Mouse (Mus musculus): ENCODE data around the gene Mgat1. TPM values are rescaled to one million over a fixed set of nuclear protein-coding genes. Genes with fewer than 3 reads are reported as not detected.

Mgat1 gene
- polyA plus RNA-seq, 1 experiment: 45.8 TPM

- Histone ChIP-seq H3K36me3 (ENCODE audit: control insufficient read depth, insufficient read depth) (no peaks in the 10 kb centered on the region), H3ac (ENCODE audit: control insufficient read depth, insufficient read length) (no peak overlapping the region)
- no peak for TF ChIP-seq POLR2A (IDR thresholded peaks at IDR 0.05; ENCODE audit: insufficient read length, low read depth)
- TF ChIP-seq POLR2AphosphoS2 (IDR thresholded peaks at IDR 0.05; ENCODE audit: insufficient read length, low read depth): no peak
- no peak for TF ChIP-seq MAX (IDR thresholded peaks at IDR 0.05; ENCODE audit: low read depth)
- TF ChIP-seq TCF3 (IDR thresholded peaks at IDR 0.05; ENCODE audit: insufficient read length, low read depth): no peak
- no peak for TF ChIP-seq USF1 (IDR thresholded peaks at IDR 0.05; ENCODE audit: low read depth)
Observed at GRCm38 (mm10) chr11:49240310-49240709, 3.7 kb upstream of the Mgat1 start.

GRCm38 (mm10) chr11:49240874-49241273, 3.1 kb upstream of the Mgat1 start:
- no peaks in the 10 kb centered on the region for H3K36me3 ChIP-seq (ENCODE audit: control insufficient read depth, insufficient read depth)
- TF ChIP-seq MAX (IDR thresholded peaks at IDR 0.05; ENCODE audit: low read depth): no peak
- TF ChIP-seq TCF3 (IDR thresholded peaks at IDR 0.05; ENCODE audit: insufficient read length, low read depth): no peak
- no peak for TF ChIP-seq CEBPB (IDR thresholded peaks at IDR 0.05; ENCODE audit: insufficient read depth, poor library complexity, severe bottlenecking)
- no peak for TF ChIP-seq POLR2AphosphoS2 (IDR thresholded peaks at IDR 0.05; ENCODE audit: insufficient read length, low read depth)
- no peak for TF ChIP-seq MYOD1 (IDR thresholded peaks at IDR 0.05; ENCODE audit: control insufficient read depth in 1 of 3, insufficient read length in 2 of 3, low read depth in 2 of 3)
- no peak for TF ChIP-seq MYOG (IDR thresholded peaks at IDR 0.05; ENCODE audit: control insufficient read depth in 1 of 3, insufficient read depth in 1 of 3, insufficient read length in 2 of 3, low read depth in 2 of 3)
- no peak for TF ChIP-seq SRF (IDR thresholded peaks at IDR 0.05; ENCODE audit: control insufficient read depth, insufficient read length, low read depth)
- no peak for TF ChIP-seq POLR2A (IDR thresholded peaks at IDR 0.05; ENCODE audit: insufficient read length, low read depth)
- TF ChIP-seq E2F4 (IDR thresholded peaks at IDR 0.05; ENCODE audit: insufficient read depth): no peak
- H3K27me3 ChIP-seq (ENCODE audit: control insufficient read depth, insufficient read depth, insufficient read length): no peaks in the 10 kb centered on the region
- no peak overlapping the region for H3ac ChIP-seq (ENCODE audit: control insufficient read depth, insufficient read length)
- no peaks in the 10 kb centered on the region for H3K79me2 ChIP-seq (ENCODE audit: control insufficient read depth, insufficient read depth)
- H3K4me2 ChIP-seq (ENCODE audit: low read depth): no peak overlapping the region
- no peak overlapping the region for H3K4me3 ChIP-seq

More at GRCm38 (mm10) chr11:49240310-49240709, 3.7 kb upstream of the Mgat1 start:
- Histone ChIP-seq H3K4me2 (ENCODE audit: low read depth) (no peak overlapping the region), H3K4me3 (no peak overlapping the region), H3K27me3 (ENCODE audit: control insufficient read depth, insufficient read depth, insufficient read length) (no peaks in the 10 kb centered on the region), H3K79me2 (ENCODE audit: control insufficient read depth, insufficient read depth) (no peaks in the 10 kb centered on the region)

- no peaks in the 10 kb centered on the region for H3K27me3 ChIP-seq (ENCODE audit: control insufficient read depth, insufficient read depth, insufficient read length)
- H3K36me3 ChIP-seq (ENCODE audit: control insufficient read depth, insufficient read depth): no peaks in the 10 kb centered on the region
- no peak overlapping the region for H3K4me2 ChIP-seq (ENCODE audit: low read depth)
- H3K79me2 ChIP-seq (ENCODE audit: control insufficient read depth, insufficient read depth): no peaks in the 10 kb centered on the region
- H3ac ChIP-seq (ENCODE audit: control insufficient read depth, insufficient read length): no peak overlapping the region
- TF ChIP-seq SRF (IDR thresholded peaks at IDR 0.05; ENCODE audit: control insufficient read depth, insufficient read length, low read depth): no peak
- TF ChIP-seq E2F4 (IDR thresholded peaks at IDR 0.05; ENCODE audit: insufficient read depth): no peak
- H3K4me3 ChIP-seq: no peak overlapping the region
Observed at GRCm38 (mm10) chr11:49241471-49241870, 2.5 kb upstream of the Mgat1 start.

GRCm38 (mm10) chr11:49242944-49243626, 906 bp upstream of the Mgat1 start:
- H3K79me2 ChIP-seq (ENCODE audit: control insufficient read depth, insufficient read depth): no peaks in the 10 kb centered on the region
- TF ChIP-seq CEBPB (IDR thresholded peaks at IDR 0.05; ENCODE audit: insufficient read depth, poor library complexity, severe bottlenecking) (no peak), USF1 (IDR thresholded peaks at IDR 0.05; ENCODE audit: low read depth) (peak; percentile 77)
- no peaks in the 10 kb centered on the region for H3K36me3 ChIP-seq (ENCODE audit: control insufficient read depth, insufficient read depth)
- peak overlapping the region; percentile 28 for H3ac ChIP-seq (ENCODE audit: control insufficient read depth, insufficient read length)
- peak overlapping the region; percentile 98 for H3K4me2 ChIP-seq (ENCODE audit: low read depth)
- H3K4me3 ChIP-seq: peak overlapping the region; percentile 49
- no peaks in the 10 kb centered on the region for H3K27me3 ChIP-seq (ENCODE audit: control insufficient read depth, insufficient read depth, insufficient read length)

- Histone ChIP-seq H3K4me2 (ENCODE audit: low read depth) (peak overlapping the region; percentile 88), H3ac (ENCODE audit: control insufficient read depth, insufficient read length) (peak overlapping the region; percentile 28), H3K36me3 (ENCODE audit: control insufficient read depth, insufficient read depth) (no peaks in the 10 kb centered on the region), H3K27me3 (ENCODE audit: control insufficient read depth, insufficient read depth, insufficient read length) (no peaks in the 10 kb centered on the region), H3K4me3 (peak overlapping the region; percentile 49), H3K79me2 (ENCODE audit: control insufficient read depth, insufficient read depth) (no peaks in the 10 kb centered on the region)
- TF ChIP-seq TCF12 (IDR thresholded peaks at IDR 0.05; ENCODE audit: insufficient read depth, poor library complexity, severe bottlenecking) (no peak), CEBPB (IDR thresholded peaks at IDR 0.05; ENCODE audit: insufficient read depth, poor library complexity, severe bottlenecking) (no peak), TCF3 (IDR thresholded peaks at IDR 0.05; ENCODE audit: insufficient read length, low read depth) (no peak), SRF (IDR thresholded peaks at IDR 0.05; ENCODE audit: control insufficient read depth, insufficient read length, low read depth) (no peak), USF1 (IDR thresholded peaks at IDR 0.05; ENCODE audit: low read depth) (no peak), REST (IDR thresholded peaks at IDR 0.05; ENCODE audit: insufficient read depth, insufficient read length) (no peak), MYOD1 (IDR thresholded peaks at IDR 0.05; ENCODE audit: control insufficient read depth in 1 of 3, insufficient read length in 2 of 3, low read depth in 2 of 3) (no peak), POLR2AphosphoS2 (IDR thresholded peaks at IDR 0.05; ENCODE audit: insufficient read length, low read depth) (no peak), MAX (IDR thresholded peaks at IDR 0.05; ENCODE audit: low read depth) (no peak), MYOG (IDR thresholded peaks at IDR 0.05; ENCODE audit: control insufficient read depth in 1 of 3, insufficient read depth in 1 of 3, insufficient read length in 2 of 3, low read depth in 2 of 3) (no peak), POLR2A (IDR thresholded peaks at IDR 0.05; ENCODE audit: insufficient read length, low read depth) (no peak), E2F4 (IDR thresholded peaks at IDR 0.05; ENCODE audit: insufficient read depth) (no peak)
Observed at GRCm38 (mm10) chr11:49244595-49244930, 572 bp downstream of the Mgat1 start.

All from myocyte (in vitro differentiated cells).